Mouse (Mus musculus) heart, postnatal 0 days (tissue): ENCODE data around the gene Rgma. TPM values are rescaled to one million over a fixed set of nuclear protein-coding genes. Genes with fewer than 3 reads are reported as not detected.

ENCODE experiments used
- ATAC-seq: fragments of 200-750 bp; cut with Nextera tagmentation; 2 replicates; pipeline ENCODE4 v1.8.0; 2017; ENCODE audit warnings: low read depth, moderate number of reproducible peaks, moderate library complexity; ENCODE audit not compliant: insufficient read depth
- DNase-seq: peaks from one replicate; pipeline ENCODE4 v3.0.0-alpha.2; 2016; ENCODE audit warnings: low spot score
- H3K27ac ChIP-seq: fragments of 300-500 bp; sonication (generic); 2 replicates; pipeline ENCODE4 v1.5.1; 2014; ENCODE audit warnings: low read depth, mild to moderate bottlenecking
- H3K27me3 ChIP-seq: fragments of 300-500 bp; sonication (generic); 2 replicates; pipeline ENCODE4 v1.6.1; 2014; ENCODE audit warnings: low read length, mixed read lengths; ENCODE audit not compliant: control insufficient read depth, insufficient read depth
- H3K36me3 ChIP-seq: fragments of 300-500 bp; sonication (generic); replicated peaks from 2 replicates; pipeline ENCODE4 v1.6.1; 2014; ENCODE audit warnings: low read length, mixed read lengths; ENCODE audit not compliant: control insufficient read depth, insufficient read depth
- H3K4me1 ChIP-seq: fragments of 300-500 bp; sonication (generic); 2 replicates; pipeline ENCODE4 v1.6.1; 2014; ENCODE audit warnings: antibody characterized with exemption; ENCODE audit not compliant: control insufficient read depth, insufficient read depth
- H3K4me2 ChIP-seq: fragments of 300-500 bp; sonication (generic); 2 replicates; pipeline ENCODE4 v1.6.1; 2014; ENCODE audit warnings: low read depth, mild to moderate bottlenecking, low read length, moderate library complexity
- H3K4me3 ChIP-seq: fragments of 300-500 bp; sonication (generic); 2 replicates; pipeline ENCODE4 v1.5.1; 2014; ENCODE audit warnings: low read depth, low read length
- H3K9ac ChIP-seq: fragments of 300-500 bp; sonication (generic); replicated peaks from 2 replicates; pipeline ENCODE4 v1.6.1; 2014; ENCODE audit warnings: low read depth, low read length, mixed read lengths
- H3K9me3 ChIP-seq: fragments of 300-500 bp; sonication (generic); replicated peaks from 2 replicates; pipeline ENCODE4 v1.6.1; 2016; ENCODE audit warnings: low read length; ENCODE audit not compliant: control insufficient read depth
- CTCF ChIP-seq: IDR thresholded peaks from 2 replicates; pipeline ENCODE4 v1.5.1; 2016; ENCODE audit warnings: antibody characterized with exemption, control low read depth, low read depth
- EP300 ChIP-seq: IDR thresholded peaks from 2 replicates; pipeline ENCODE4 v1.6.1; 2016; ENCODE audit warnings: antibody characterized with exemption, low read depth
- WGBS: fragments of 180-500 bp; shearing (Covaris S2); extraction: QIAGEN DNeasy Blood & Tissue Kit; methylation state at CpG from one replicate; pipeline ENCODE4 v1.1.7; 2014; 5-methylcytosine and 5-hydroxymethylcytosine counted together
- polyA plus RNA-seq: library from polyadenylated mRNA; unstranded; fragments of >200 nt; fragmentation: Nextera tagmentation; extraction: Ambion mirVana; gene quantifications from 2 replicates; pipeline ENCODE4 v1.2.1, GENCODE M21; 2015
- total RNA-seq: library from RNA; depleted of rRNA; stranded (reverse); fragments of >200 nt; gene quantifications from 2 replicates; pipeline ENCODE4 v1.2.3, GENCODE M21; 2014; ENCODE audit warnings: low replicate concordance; rRNA removed

The Rgma gene
- total and polyA plus RNA-seq, 2 experiments from 2014 or later: 2.7 to 10.2 TPM

DNA sequence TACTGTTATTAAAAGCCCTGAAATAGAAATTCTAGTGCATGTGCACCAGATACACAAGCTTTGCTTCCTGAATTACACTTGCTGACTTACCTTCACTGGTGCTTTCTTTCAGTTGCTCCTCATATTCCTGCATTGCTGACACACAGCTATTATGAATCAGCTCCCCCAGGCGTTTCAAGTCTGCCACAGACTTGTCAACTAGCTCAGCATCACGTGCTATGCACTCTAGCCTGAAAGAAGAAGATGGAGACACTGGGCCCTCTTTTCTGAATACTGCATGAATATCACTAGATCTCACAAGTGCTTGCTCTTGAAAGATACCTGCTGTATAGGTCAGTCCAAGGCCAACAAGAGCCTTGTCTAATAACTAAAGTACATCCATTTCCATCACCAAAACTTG, 88.2 kb downstream of the Rgma start:
- Histone ChIP-seq H3K4me3 (no peak overlapping the region), H3K27ac (no peak overlapping the region), H3K4me1 (no peaks in the 10 kb centered on the region), H3K9ac (no peak overlapping the region), H3K36me3 (peaks cover 93% of the 10 kb centered on the region), H3K9me3 (no peaks in the 10 kb centered on the region), H3K4me2 (no peak overlapping the region), H3K27me3 (no peaks in the 10 kb centered on the region)
- ATAC-seq (no peak), DNase-seq (no peak)
- TF ChIP-seq CTCF (no peak), EP300 (no peak)
- 71% methylated on average over 2 of the region's 2 CpGs for WGBS

DNA sequence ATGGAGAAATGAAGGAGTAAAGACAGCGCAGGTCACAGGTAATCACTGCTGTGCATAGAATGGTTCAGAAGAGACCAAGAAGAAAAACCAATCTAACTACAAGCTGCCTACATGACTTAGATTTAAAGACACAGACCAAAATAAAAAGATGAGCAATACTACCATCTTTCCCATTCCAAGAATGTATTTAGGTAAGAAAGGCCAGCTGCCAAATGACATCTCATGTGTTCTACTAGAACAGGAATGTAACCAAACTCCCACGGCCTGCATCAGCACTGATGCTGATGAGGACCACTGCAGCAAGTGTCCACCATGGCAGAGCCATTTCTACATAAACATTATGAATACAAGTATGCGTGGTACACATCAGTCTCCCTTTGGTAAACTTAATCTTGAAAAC, 92.4 kb downstream of the Rgma start:
- Histone ChIP-seq H3K36me3 (peaks cover 93% of the 10 kb centered on the region), H3K27ac (no peak overlapping the region), H3K4me3 (no peak overlapping the region), H3K4me2 (no peak overlapping the region), H3K4me1 (no peaks in the 10 kb centered on the region), H3K9ac (no peak overlapping the region), H3K9me3 (no peaks in the 10 kb centered on the region), H3K27me3 (no peaks in the 10 kb centered on the region)
- TF ChIP-seq EP300: no peak
- TF ChIP-seq CTCF: no peak
- ATAC-seq (no peak), DNase-seq (no peak)
- 92% methylated on average over 3 of the region's 3 CpGs for WGBS

Other genes starting within 250 kb of the Rgma start
- gene Chd2, start 166.3 kb downstream of the Rgma start, total RNA-seq: 43.0 and 65.5 TPM in 2 replicates
- gene Chd2, start 166.3 kb downstream of the Rgma start, polyA plus RNA-seq: 31.1 and 32.2 TPM in 2 replicates